Mouse (Mus musculus): ENCODE measurements around the gene Tubgcp3.
"Not testable (repeated sequence)": the region's sequence is repeated elsewhere in the genome, so short reads cannot be mapped to it uniquely, and the experiment has no call there.

The Tubgcp3 gene

GRCm38 (mm10) chr8:12641527-12641926, 30.5 kb downstream of the Tubgcp3 start:
- no peak for DNase-seq (ENCODE audit: low read depth, low spot score)

GRCm38 (mm10) chr8:12638446-12638845, 33.6 kb downstream of the Tubgcp3 start:
- no peak for DNase-seq (ENCODE audit: low read depth, low spot score)

GRCm38 (mm10) chr8:12635366-12635765, 36.7 kb downstream of the Tubgcp3 start:
- no peak for DNase-seq (ENCODE audit: low read depth, low spot score)

- peak; percentile 57 for DNase-seq (ENCODE audit: low read depth, low spot score)
Observed at GRCm38 (mm10) chr8:12629079-12629478, 43.0 kb downstream of the Tubgcp3 start.

DNA sequence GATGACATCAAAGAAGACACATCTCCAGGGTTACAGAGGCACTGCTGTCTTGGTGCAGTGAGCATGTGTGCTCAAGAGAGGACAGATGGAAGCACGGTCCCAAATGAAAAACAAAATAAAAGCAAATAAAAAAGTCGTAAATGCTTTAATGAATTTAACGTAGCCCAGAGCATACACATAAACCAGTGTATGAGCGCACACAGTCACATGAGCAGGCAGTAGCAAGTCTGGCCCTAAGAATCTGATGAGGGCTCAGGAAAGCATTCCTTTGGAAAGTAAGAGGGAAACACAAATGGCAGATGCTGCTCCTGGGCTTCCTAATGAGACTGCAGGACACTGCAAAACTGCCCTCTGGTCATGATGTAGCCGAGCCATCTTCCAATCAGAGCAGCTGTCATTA, 46.2 kb downstream of the Tubgcp3 start:
- DNase-seq (ENCODE audit: low read depth, low spot score): no peak

GRCm38 (mm10) chr8:12621550-12622222, 50.4 kb downstream of the Tubgcp3 start:
- DNase-seq (ENCODE audit: low read depth, low spot score): no peak

GRCm38 (mm10) chr8:12617369-12617768, 54.7 kb downstream of the Tubgcp3 start:
- DNase-seq (ENCODE audit: low read depth, low spot score): not testable (repeated sequence)

DNA sequence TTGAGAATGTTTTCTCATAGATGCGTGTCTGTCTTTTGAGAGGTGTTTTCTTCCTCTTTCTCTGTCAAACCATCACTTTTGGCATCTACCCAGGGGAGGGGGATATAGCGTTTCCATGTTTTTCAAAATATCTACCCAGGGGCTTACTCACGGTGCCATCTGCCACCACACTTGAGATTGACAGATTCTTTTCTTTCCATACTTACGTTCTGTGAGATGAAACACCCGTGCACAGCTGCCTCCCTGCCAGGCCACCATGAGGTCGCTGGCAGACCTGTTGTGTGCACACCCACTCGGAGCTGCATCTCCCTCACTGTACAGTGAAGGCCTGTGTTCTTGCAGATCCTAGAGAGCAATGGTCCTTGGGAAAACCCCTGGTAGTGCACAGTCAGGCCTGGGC, 58.8 kb downstream of the Tubgcp3 start:
- no peak for DNase-seq (ENCODE audit: low read depth, low spot score)

- no peak for DNase-seq (ENCODE audit: low read depth, low spot score)
Observed at GRCm38 (mm10) chr8:12609752-12610449, 62.1 kb downstream of the Tubgcp3 start.

- no peak for DNase-seq (ENCODE audit: low read depth, low spot score)
Observed at GRCm38 (mm10) chr8:12608810-12609209, 63.2 kb downstream of the Tubgcp3 start.

- DNase-seq (ENCODE audit: low read depth, low spot score): peak; percentile 82
Observed at GRCm38 (mm10) chr8:12607223-12607622, 64.8 kb downstream of the Tubgcp3 start.

- no peak for DNase-seq (ENCODE audit: low read depth, low spot score)
Observed at GRCm38 (mm10) chr8:12583785-12584184, 88.3 kb downstream of the Tubgcp3 start.

GRCm38 (mm10) chr8:12579339-12579999, 92.6 kb downstream of the Tubgcp3 start:
- peak; percentile 69 for DNase-seq (ENCODE audit: low read depth, low spot score)

DNA sequence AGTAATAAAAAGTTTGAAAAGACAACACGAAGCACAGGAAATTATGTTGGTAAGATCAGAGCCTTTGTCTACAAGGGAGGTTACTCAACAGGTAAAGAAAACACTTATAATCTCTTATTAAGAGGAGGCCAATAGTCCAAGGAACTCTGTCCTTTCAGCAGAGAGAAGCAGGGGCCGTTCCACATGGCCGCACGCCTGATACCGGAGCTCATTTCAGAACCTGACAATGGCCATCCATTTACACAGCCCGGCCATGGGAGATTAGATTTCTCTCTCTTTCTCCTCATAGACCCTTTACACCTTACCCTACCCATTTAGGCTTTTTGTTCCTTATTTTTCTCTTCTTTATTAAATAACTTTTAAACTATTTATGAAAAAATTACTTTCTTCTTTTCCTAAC, 95.3 kb downstream of the Tubgcp3 start:
- no peak for DNase-seq (ENCODE audit: low read depth, low spot score)

DNA sequence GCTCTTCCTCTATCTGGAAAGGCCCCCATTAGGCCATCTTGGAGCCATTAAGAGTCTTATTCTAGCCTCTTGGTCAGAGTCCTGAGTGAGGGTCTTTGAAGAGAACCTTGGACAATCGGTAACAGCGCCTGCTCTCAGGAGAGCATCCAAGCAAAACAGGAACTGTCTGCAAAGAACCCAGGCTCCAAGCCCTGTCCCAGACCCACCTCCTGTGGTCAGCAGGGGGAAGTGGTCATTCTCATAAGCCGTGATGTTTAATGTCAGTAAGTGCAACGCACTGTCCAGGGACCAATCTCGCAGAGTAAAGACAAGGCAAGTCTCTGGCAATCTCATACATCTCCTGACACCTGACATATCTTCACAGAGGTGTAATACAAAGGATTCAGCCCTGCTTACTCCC, 96.0 kb downstream of the Tubgcp3 start:
- DNase-seq (ENCODE audit: low read depth, low spot score): no peak

- DNase-seq (ENCODE audit: low read depth, low spot score): peak; percentile 28
Observed at GRCm38 (mm10) chr8:12572814-12573534, 99.1 kb downstream of the Tubgcp3 start, which contains the start of gene Spaca7. Gene Spaca7, plus strand, starts transcription at chr8:12573029.

GRCm38 (mm10) chr8:12566509-12566908, 105.5 kb downstream of the Tubgcp3 start:
- DNase-seq (ENCODE audit: low read depth, low spot score): no peak

- DNase-seq (ENCODE audit: low read depth, low spot score): no peak
Observed at GRCm38 (mm10) chr8:12565488-12565887, 106.6 kb downstream of the Tubgcp3 start.

- peak; percentile 74 for DNase-seq (ENCODE audit: low read depth, low spot score)
Observed at GRCm38 (mm10) chr8:12564307-12564706, 107.7 kb downstream of the Tubgcp3 start.

Measured in ZHBTc4 (cell line).